Mouse (Mus musculus): ENCODE measurements around the gene Fgfr2. TPM values are rescaled to one million over a fixed set of nuclear protein-coding genes. Genes with fewer than 3 reads are reported as not detected.

Gene Fgfr2
- polyA plus RNA-seq, 1 experiment from 2014 or later, result 81.1 TPM

DNA sequence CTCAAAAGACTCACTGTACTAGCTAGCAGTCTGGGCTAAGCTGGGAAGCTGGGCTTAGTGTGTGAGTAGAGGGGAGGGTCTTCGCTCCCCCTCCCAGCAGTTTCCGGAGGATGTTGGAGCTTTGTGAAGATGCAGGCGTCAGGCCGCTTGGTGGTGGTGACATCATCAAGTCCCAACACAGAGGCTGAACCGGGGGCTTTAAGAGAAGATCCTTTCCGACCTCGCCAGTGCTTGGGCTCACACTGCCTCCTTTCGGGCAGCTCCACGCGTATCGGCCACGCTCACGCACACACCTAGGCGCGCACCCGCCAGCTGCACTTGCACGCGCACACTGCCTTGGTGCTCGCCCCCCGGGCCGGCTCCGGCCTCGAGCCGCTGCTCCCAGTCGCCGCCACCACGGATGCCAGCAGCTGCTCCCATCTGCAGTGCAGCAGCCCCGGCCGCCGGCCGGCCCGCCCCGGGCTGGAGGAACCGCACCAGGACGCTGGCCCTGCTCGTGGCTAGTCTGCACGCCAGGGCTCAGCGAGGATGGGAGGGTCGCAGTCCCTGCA is 2430.7 kb downstream of the Fgfr2 start:
- H3K9me3 ChIP-seq (replicated peaks), result no peaks in the 10 kb centered on the region
- H3K9ac ChIP-seq, result peak overlapping the region; percentile 95
- under 1% methylated on average over 39 of the region's 39 CpGs for WGBS
- peak overlapping the region; percentile 99 for H3K27ac ChIP-seq
- H3K4me1 ChIP-seq, result peaks cover 48% of the 10 kb centered on the region
- H3K27me3 ChIP-seq, result no peaks in the 10 kb centered on the region
- H3K4me2 ChIP-seq (replicated peaks), result peak overlapping the region; percentile 74
- no peaks in the 10 kb centered on the region for H3K36me3 ChIP-seq
- ATAC-seq (ENCODE audit: low FRiP score), result peak; percentile 88
- peak overlapping the region; percentile 80 for H3K4me3 ChIP-seq

DNA sequence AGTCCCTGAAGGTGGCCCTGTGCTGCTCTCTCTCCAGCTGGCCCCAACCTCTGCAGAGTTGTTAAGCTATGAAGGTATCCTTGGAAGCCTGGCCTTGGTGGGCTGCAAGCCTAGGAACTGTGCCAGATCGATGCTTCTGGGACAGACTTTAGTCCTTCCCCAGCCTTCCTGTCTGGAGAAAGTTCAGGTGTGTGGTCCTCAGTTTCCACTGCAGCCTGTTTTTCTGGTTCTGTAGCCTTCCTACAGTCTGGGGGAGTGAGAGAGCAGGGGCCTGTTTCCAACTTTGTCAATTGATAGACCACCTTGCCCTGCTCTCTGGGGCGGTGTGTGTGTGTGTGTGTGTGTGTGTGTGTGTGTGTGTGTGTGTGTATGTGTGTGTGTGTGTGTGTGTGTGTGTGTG is 2431.2 kb downstream of the Fgfr2 start:
- no peaks in the 10 kb centered on the region for H3K27me3 ChIP-seq
- peak overlapping the region; percentile 99 for H3K27ac ChIP-seq
- H3K9ac ChIP-seq, result peak overlapping the region; percentile 95
- ATAC-seq (ENCODE audit: low FRiP score), result peak; percentile 1; the same call in 1 of the 2 replicates
- H3K36me3 ChIP-seq, result no peaks in the 10 kb centered on the region
- H3K9me3 ChIP-seq (replicated peaks), result no peaks in the 10 kb centered on the region
- H3K4me2 ChIP-seq (replicated peaks), result peak overlapping the region; percentile 74
- WGBS, result 69% methylated on average over 1 of the region's 2 CpGs
- H3K4me3 ChIP-seq, result peak overlapping the region; percentile 80
- peaks cover 42% of the 10 kb centered on the region for H3K4me1 ChIP-seq

DNA sequence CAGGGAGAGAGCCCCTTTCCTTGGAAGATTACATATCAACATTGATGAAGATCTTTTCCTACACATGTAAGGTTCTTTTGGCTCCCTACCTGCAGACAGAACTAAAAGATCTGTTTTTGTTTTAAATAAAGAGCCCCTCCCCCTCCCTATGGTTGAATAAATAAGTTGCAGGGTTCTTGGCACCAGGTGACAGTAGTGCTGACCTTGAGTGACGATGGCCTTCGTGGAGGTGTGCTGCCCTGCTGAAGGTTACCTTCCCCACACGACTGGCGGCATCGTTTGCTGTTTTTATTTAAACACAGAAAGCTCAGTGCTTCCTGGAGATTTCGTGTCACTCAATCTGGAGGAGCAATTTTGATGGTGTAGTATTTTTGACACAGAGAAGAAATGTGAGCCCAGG is 2432.3 kb downstream of the Fgfr2 start:
- ATAC-seq (ENCODE audit: low FRiP score), result no peak
- no peak overlapping the region for H3K9ac ChIP-seq
- H3K4me3 ChIP-seq, result no peak overlapping the region
- no peak overlapping the region for H3K27ac ChIP-seq
- no peak overlapping the region for H3K4me2 ChIP-seq (replicated peaks)
- H3K9me3 ChIP-seq (replicated peaks), result no peaks in the 10 kb centered on the region
- 79% methylated on average over 6 of the region's 6 CpGs for WGBS
- H3K27me3 ChIP-seq, result no peaks in the 10 kb centered on the region
- H3K36me3 ChIP-seq, result no peaks in the 10 kb centered on the region
- peaks cover 34% of the 10 kb centered on the region for H3K4me1 ChIP-seq

DNA sequence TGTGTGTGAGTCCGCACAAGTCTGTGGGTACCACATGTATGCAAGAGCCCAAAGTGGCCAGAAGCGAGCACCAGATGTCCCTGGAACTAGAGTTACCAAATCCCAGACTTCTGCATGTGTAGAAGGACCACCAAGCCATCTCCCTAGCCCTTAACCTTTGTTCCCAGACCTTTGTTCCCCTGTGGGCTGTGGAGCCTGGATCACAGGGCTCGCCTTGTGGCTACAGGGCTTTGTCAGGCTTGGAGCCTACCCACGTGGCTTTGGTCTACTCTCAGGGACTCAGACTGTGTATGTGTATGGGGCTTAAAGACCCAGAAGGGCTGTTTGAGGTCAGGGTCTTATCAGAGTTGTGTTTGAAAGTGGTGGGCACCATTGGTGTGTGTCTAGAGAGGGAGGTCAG is 2434.5 kb downstream of the Fgfr2 start:
- Histone ChIP-seq H3K9ac (no peak overlapping the region), H3K4me3 (no peak overlapping the region), H3K4me1 (peaks cover 14% of the 10 kb centered on the region), H3K36me3 (no peaks in the 10 kb centered on the region), H3K9me3 (replicated peaks) (no peaks in the 10 kb centered on the region), H3K27ac (no peak overlapping the region), H3K27me3 (no peaks in the 10 kb centered on the region), H3K4me2 (replicated peaks) (no peak overlapping the region)
- ATAC-seq (ENCODE audit: low FRiP score), result no peak
- 78% methylated on average over 4 of the region's 4 CpGs for WGBS

DNA sequence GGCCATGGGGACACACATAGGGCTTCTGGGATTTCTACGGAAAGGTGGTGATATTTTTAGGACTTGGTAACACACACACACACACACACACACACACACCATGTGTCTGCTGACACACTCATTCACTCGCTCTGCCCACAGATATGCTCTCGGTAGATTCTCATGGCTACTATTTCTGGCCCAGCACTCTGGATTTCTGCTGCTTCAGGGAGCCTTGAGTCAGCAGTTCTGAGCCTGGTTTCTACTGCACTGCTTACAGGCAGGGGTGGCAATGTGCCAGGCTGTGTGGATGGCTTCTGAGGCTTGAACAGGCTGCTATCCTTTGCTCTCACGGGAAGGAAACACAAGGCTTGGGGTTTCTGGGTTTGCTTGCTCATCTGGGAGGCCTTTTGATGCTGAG is 2441.4 kb downstream of the Fgfr2 start:
- no peaks in the 10 kb centered on the region for H3K27me3 ChIP-seq
- no peaks in the 10 kb centered on the region for H3K9me3 ChIP-seq (replicated peaks)
- no peak for ATAC-seq (ENCODE audit: low FRiP score)
- H3K36me3 ChIP-seq, result no peaks in the 10 kb centered on the region
- H3K4me1 ChIP-seq, result peaks cover 21% of the 10 kb centered on the region
- no peak overlapping the region for H3K27ac ChIP-seq
- no peak overlapping the region; the same call in 1 of the 2 replicates for H3K9ac ChIP-seq
- H3K4me3 ChIP-seq, result no peak overlapping the region
- WGBS, result 85% methylated on average over 4 of the region's 4 CpGs
- H3K4me2 ChIP-seq (replicated peaks), result no peak overlapping the region

DNA sequence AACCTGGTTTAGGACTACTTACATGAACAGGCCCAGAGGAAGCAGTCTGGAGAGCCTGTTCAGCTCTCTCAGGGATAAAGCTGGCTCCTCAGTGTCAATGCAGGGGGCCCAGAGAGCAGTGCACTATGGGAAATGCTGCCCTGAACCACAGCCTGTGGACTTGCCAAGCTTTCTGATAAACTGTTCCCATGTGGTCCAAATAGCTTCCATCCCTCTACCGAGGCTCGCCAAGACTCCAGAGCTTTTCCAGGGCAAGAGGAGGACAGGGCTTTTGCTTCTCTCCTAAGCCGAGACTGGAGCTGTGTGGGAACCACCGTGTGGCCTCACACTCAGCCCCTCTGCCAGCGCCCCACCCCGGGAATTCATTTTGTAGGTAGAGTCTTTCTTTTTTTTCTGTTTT is 2444.7 kb downstream of the Fgfr2 start:
- WGBS, result 88% methylated on average over 6 of the region's 6 CpGs

DNA sequence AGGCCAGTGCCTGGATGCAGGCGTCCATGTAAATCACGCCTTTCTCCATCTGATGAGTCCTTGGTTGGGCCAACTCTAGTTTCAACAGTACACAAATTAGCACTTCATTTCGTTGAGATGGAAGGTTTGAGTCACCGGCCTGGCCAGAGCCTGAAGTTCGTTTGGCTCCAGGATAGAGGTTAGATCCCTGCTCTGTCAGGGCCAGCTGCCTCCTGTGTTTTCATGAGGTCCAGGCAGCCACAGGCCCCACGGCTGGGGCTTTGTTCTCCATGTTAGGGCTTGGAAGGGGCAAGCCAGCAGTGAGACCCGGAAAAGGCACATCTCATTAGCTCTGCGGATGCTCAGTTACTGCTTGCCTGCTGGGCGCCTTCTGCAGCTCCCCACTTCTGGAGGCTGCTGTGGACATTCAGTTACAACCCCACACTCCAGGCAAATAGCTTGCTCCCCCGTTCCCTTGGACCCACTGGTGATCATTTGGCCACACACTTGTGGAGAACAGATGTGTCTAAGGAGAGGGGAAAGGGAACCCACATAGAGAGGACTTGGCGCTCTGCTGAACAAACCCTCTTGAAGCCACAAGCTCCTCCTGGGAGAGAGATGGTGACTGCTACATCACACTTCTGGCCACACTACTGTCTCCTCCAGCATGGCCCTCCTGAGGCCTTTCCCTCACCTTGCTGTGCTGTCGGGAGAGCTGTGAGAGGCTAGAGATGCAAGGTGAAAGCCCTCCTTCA is 2445.4 kb downstream of the Fgfr2 start:
- Histone ChIP-seq H3K4me2 (replicated peaks) (no peak overlapping the region), H3K27me3 (no peaks in the 10 kb centered on the region), H3K9me3 (replicated peaks) (no peaks in the 10 kb centered on the region), H3K4me1 (peaks cover 32% of the 10 kb centered on the region), H3K4me3 (no peak overlapping the region), H3K36me3 (no peaks in the 10 kb centered on the region), H3K27ac (peak overlapping the region; percentile 74), H3K9ac (no peak overlapping the region)
- peak; percentile 45 for ATAC-seq (ENCODE audit: low FRiP score)
- WGBS, result 68% methylated on average over 12 of the region's 12 CpGs

More for the DNA sequence above, 2444.7 kb downstream of the Fgfr2 start:
- Histone ChIP-seq H3K4me2 (replicated peaks) (no peak overlapping the region), H3K9ac (no peak overlapping the region), H3K27ac (peak overlapping the region; percentile 74), H3K36me3 (no peaks in the 10 kb centered on the region), H3K4me3 (no peak overlapping the region), H3K4me1 (peaks cover 29% of the 10 kb centered on the region), H3K27me3 (no peaks in the 10 kb centered on the region), H3K9me3 (replicated peaks) (no peaks in the 10 kb centered on the region)
- ATAC-seq (ENCODE audit: low FRiP score), result no peak

DNA sequence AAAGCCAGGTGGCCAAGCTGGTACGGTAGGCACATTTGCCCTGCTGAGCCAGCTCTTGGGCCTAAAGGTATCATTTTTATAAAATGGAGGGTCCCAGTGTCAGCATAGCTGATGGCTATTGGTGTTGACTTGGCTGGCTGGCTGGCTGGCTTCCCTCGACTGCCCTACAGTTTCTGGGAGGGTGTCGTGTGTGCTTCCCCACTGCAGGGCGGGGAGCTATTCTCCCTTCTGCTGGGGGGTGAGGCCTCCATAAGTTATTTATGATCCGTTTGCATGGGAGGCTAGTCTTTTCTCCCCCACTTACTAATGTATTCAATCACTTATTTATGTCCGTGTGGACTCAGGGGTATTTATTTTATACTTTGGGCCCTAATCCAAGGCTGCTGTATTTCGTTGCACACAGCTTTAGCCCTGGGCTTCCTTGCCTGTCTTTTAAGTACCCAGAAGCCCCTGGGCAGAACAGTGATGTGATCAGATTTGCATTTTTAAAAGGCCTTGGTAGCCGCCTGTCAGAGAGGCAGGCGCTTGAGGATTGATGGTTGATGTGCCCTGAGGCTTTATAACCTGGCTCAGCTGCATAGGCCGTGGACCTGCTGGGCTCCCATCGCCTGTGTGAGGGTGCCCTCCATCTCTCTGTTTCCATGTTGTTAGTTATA is 2446.1 kb downstream of the Fgfr2 start:
- H3K36me3 ChIP-seq, result no peaks in the 10 kb centered on the region
- no peaks in the 10 kb centered on the region for H3K27me3 ChIP-seq
- no peak overlapping the region for H3K9ac ChIP-seq
- H3K9me3 ChIP-seq (replicated peaks), result no peaks in the 10 kb centered on the region
- H3K4me3 ChIP-seq, result no peak overlapping the region
- peak; percentile 75 for ATAC-seq (ENCODE audit: low FRiP score)
- H3K27ac ChIP-seq, result peak overlapping the region; percentile 74
- WGBS, result 58% methylated on average over 11 of the region's 11 CpGs
- no peak overlapping the region for H3K4me2 ChIP-seq (replicated peaks)
- H3K4me1 ChIP-seq, result peaks cover 31% of the 10 kb centered on the region

DNA sequence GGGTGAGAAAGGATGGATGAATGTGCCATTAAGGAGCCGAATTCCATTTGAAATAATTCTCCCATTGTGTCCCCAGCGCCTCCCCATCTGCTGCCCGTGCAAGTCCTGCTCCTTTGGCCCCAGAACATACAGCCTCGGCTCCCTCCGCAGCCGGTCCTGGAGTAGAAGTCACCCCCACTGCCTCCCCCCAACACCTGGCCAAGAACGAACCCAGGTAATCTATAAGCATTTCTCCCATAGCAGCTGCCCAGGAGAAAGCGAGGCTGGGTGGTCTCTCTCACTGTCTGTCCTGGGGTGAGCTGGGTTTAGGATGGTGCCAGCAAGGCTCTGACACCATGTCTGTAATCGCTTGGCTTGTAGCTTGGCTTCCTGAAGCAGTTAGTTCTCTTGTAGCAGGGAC is 2448.6 kb downstream of the Fgfr2 start:
- no peak for ATAC-seq (ENCODE audit: low FRiP score)
- Histone ChIP-seq H3K4me1 (peaks cover 46% of the 10 kb centered on the region), H3K4me2 (replicated peaks) (no peak overlapping the region), H3K9me3 (replicated peaks) (no peaks in the 10 kb centered on the region), H3K27ac (no peak overlapping the region), H3K9ac (no peak overlapping the region), H3K4me3 (no peak overlapping the region), H3K27me3 (no peaks in the 10 kb centered on the region), H3K36me3 (no peaks in the 10 kb centered on the region)
- WGBS, result 69% methylated on average over 9 of the region's 9 CpGs

DNA sequence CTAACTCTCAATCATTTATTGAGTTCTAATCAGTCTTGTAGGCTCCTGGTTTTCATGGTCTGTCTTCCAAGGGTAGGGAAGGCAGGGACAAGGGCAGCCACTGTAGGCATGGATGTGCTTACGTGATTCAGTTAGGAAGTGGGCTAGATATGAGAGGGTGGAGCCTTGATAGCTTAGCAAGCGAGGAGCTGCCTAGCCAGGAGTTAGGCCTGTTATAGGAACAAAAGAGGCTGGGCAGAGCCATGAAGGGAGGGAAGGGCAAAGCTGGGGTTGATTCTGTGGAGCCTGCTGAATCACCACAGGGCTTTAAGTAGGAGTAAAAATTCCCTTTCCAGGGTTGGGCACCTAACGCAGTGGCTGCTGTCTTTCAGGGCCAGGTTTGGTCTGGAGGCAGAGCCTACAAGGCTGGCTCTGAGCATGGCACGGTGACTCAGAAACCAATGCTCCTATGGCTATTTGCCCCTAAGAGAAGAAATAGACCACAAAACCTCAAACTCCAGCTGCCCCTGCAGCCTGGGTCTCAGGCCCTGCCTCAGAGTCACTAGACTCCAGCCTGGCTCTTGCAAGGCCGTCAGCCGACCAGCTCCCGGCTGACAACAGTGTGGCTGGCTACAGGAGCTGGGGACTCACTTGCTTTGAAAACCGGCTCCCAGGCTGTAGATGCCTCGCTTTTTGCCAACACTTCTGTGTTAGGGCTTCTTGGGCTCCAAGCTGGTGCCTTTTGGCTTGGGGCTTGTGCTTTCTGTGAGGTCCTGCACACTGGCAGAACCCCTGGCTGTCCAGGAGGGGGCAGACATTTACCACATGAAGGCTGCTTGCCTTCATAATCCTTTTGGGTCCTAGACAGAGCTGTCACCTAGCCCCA is 2449.7 kb downstream of the Fgfr2 start:
- H3K4me3 ChIP-seq, result no peak overlapping the region
- H3K4me2 ChIP-seq (replicated peaks), result no peak overlapping the region
- H3K9me3 ChIP-seq (replicated peaks), result no peaks in the 10 kb centered on the region
- no peak overlapping the region for H3K9ac ChIP-seq
- ATAC-seq (ENCODE audit: low FRiP score), result 0 out of 2 replicates have a peak, but pooled peaks have one; percentile 36
- H3K36me3 ChIP-seq, result no peaks in the 10 kb centered on the region
- H3K4me1 ChIP-seq, result peaks cover 57% of the 10 kb centered on the region
- no peaks in the 10 kb centered on the region for H3K27me3 ChIP-seq
- no peak overlapping the region; the same call in 1 of the 2 replicates for H3K27ac ChIP-seq
- WGBS, result 73% methylated on average over 9 of the region's 9 CpGs

DNA sequence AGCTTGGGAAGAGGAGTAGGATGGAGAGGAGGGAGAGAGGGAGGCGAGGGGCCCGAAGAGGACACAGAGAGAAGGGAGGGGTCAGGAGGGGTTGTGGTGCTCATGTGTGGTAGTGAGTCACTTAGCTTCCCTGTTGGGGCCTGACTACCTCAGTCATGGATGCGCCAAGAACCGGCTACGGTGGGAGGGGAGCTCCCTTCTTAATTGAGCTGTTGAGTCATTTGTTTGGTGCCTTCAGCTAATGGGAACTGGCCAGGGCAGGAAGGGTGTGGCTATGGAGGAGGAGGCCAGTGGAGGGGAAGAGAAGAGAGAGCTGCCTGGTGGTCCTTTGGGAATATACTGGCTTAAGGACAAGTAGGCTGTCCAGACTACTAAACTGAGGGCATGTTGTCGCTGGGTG is 2451.8 kb downstream of the Fgfr2 start:
- no peaks in the 10 kb centered on the region for H3K27me3 ChIP-seq
- H3K4me3 ChIP-seq, result no peak overlapping the region
- H3K27ac ChIP-seq, result 0 out of 2 replicates have a peak overlapping the region, but pooled peaks have one; percentile 23
- no peaks in the 10 kb centered on the region for H3K9me3 ChIP-seq (replicated peaks)
- H3K4me1 ChIP-seq, result peaks cover 46% of the 10 kb centered on the region
- no peak overlapping the region for H3K9ac ChIP-seq
- ATAC-seq (ENCODE audit: low FRiP score), result no peak
- H3K36me3 ChIP-seq, result no peaks in the 10 kb centered on the region
- no peak overlapping the region for H3K4me2 ChIP-seq (replicated peaks)
- 55% methylated on average over 6 of the region's 6 CpGs for WGBS

DNA sequence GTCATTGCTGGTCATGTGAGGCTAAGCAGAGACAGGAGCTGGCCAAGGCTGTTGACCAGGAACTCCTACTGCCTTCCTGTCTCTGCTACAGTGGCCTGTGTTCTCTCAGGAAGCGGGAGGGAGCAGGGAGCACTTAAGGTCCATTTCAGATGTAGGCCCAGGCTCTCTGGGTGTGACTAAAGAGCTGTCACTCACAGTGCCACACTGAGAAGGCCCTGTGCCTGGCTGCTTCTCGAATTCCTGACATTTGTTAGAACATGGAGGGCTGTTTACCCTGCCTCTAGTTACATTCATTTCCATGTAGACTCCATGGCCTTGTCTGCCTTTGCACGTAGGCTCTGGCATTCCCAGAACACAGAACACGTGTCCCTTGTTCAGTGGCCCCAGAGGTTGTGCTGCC is 2452.8 kb downstream of the Fgfr2 start:
- no peak overlapping the region for H3K4me2 ChIP-seq (replicated peaks)
- 76% methylated on average over 4 of the region's 4 CpGs for WGBS
- H3K9me3 ChIP-seq (replicated peaks), result no peaks in the 10 kb centered on the region
- no peaks in the 10 kb centered on the region for H3K36me3 ChIP-seq
- peaks cover 46% of the 10 kb centered on the region for H3K4me1 ChIP-seq
- ATAC-seq (ENCODE audit: low FRiP score), result no peak
- no peaks in the 10 kb centered on the region for H3K27me3 ChIP-seq
- no peak overlapping the region; the same call in 1 of the 2 replicates for H3K9ac ChIP-seq
- H3K27ac ChIP-seq, result peak overlapping the region; percentile 89
- H3K4me3 ChIP-seq, result no peak overlapping the region

All from hindbrain, embryonic 12.5 days (tissue).